Mouse (Mus musculus) neutrophil, adult 59 days (primary cell): ENCODE data around the gene 1700034I23Rik. TPM values are rescaled to one million over a fixed set of nuclear protein-coding genes. Genes with fewer than 3 reads are reported as not detected.

Experiments used
- total RNA-seq, 2 experiments: library from RNA; stranded (reverse); gene quantifications; 1 replicate in 1 of 2; 2 replicates in 1 of 2; pipeline ENCODE4 v1.2.4; 2023

The 1700034I23Rik gene
- not detected for total RNA-seq

GRCm38 (mm10) chr3:40902443-40902842 is at the start of gene 1700034I23Rik:
TSS of gene 1700034I23Rik (minus strand) at chr3:40902543.

GRCm38 (mm10) chr3:40949170-40949902 is 47.0 kb upstream of the 1700034I23Rik start, which contains the start of gene Larp1b:
TSS of gene Larp1b (plus strand) at chr3:40949828.

Other genes with a start within 250 kb of the 1700034I23Rik start
- not detected for gene Slc25a31, start 193.7 kb downstream of the 1700034I23Rik start, total RNA-seq
- gene Hspa4l, start 158.0 kb downstream of the 1700034I23Rik start, total RNA-seq: 10 to 100 TPM; 28.7 to 34.5 TPM
- gene Plk4, start 102.5 kb downstream of the 1700034I23Rik start, total RNA-seq: 10 to 100 TPM; 36.1 to 39.6 TPM
- 10 to 100 TPM in 1 of 2 experiments, 1 to 10 TPM in 1; 8.9 to 11.0 TPM for gene Mfsd8, start 55.7 kb downstream of the 1700034I23Rik start, total RNA-seq
- 1 to 10 TPM; 5.1 to 5.4 TPM for gene Abhd18, start 55.6 kb downstream of the 1700034I23Rik start, total RNA-seq
- gene Larp1b, start 47.3 kb upstream of the 1700034I23Rik start, total RNA-seq: 10 to 100 TPM; 18.9 to 24.3 TPM
- gene Pgrmc2, start 180.5 kb upstream of the 1700034I23Rik start, total RNA-seq: 10 to 100 TPM; 12.9 to 15.1 TPM